Mouse (Mus musculus) right cerebral cortex, postnatal 36 days (tissue): ENCODE measurements around the gene Ranbp3.
"Not testable (repeated sequence)": the region's sequence is repeated elsewhere in the genome, so short reads cannot be mapped to it uniquely, and the experiment has no call there.

Experiments
- DNase-seq, 2 experiments: peaks; one replicate each; pipeline ENCODE4 v3.0.0; 2022; ENCODE audit warnings: low spot score in 2 of 2, mixed read lengths in 1 of 2

Ranbp3 gene

DNA sequence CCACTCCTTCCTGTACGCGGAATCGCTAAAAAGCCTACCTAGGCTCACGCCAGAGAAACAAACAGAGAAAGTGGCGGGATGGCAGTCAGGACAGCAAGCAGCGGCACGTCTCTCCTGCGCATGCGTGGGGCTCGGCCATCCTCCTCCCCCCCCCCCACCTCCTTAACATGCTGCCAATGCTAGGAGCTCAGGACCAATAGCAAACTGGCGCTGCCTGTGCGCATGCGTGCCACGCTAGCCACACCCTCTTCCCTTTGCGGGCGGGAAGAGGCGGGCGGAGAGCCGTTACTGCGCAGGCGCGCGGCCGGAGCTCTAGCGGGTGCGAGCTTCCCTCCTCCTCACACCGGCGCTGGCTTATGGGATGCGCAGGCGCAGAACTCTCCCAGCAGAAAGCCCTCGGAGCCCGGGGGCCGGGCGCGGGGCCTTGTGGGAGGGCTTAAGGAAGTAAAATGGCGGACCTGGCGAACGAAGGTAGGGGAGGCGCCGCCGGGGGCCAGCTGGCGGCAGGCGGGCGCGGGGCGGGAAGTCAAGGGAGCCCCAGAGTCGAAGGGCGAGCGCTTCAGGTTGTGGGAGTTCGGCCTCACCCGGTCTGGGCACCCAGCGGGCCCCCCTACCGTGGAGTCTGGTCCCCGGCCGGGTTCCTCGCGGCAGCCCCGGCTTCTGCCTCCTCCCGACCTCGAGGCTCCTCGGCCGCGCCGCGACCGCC is at the start of gene Ranbp3:
Gene Ranbp3 (plus strand): TSS at position 354 of the 706 bp plus-strand sequence.
- peak; percentile 99 for DNase-seq

DNA sequence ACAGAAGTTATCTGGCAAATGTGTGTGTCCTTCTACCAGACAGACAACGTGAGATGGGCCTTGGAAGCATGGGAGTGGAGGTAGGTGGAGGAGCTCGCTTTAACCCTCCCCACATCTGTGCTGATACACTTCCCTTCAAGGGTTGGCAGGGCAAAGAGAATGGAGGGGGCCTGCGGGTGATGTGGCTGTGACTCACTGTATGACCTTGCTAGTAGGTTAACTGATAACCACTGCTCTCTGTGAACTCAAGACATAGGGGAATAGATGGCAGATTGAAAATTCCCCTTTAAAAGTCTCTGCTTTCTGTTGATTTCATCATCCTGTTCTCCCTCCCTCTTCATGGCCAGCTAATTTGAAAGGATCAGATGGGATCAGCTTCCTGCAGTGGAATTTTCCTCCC is 47.6 kb upstream of the Ranbp3 start:
- no peak for DNase-seq

DNA sequence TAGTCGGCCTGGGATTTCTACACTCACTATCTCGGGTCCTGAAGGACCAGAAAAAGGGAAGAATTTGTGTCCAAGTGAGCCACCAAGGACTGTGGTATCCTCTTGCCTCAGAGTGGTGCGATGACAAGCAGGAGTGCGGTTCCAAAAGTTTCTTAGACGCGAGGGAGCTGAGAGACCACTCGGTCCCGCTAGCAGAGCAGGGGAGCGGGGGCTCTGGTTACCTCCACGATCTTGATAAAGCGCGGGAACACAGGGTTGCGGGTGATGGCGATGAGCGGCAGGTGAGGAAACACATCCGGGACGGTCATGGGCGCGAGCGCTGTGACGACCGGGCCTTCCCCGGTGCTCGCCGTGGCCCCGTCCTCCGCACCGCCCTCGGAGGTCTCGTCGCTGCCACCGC is 46.8 kb upstream of the Ranbp3 start:
- no peak for DNase-seq

DNA sequence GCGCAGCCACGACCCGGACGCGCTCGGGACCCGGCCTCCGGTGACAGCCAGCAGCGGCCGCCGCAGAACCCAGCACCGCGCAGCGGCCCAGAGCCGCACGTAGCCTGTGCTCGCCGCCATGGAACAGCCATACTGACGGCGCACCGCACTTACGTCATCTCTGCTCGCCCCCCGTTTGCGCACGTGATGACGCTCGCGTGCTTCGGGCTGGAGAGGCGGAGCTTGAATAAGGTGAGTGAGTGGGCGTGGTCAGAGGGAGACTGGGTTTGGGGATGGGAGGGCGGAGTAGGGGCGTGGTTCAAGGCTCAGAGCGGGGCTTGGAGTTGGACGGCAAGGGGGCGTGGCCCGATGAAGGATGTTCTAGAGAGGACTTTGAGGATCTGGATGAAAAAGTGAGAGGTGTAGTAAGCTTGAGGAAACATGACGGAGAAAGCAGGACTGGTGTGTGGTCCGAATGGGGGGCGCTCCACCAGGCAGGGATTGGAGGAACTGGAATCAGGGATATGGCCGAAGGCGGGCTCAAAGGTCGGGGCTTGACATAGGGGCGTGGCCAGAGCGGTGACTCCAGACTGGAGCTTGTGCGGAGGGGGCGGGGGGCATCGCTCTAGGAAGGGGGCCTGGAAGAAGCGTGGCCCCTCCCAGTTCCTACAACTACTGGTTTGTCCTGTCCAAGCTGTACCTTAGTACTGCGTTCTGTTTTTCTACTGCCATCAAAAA is 46.2 kb upstream of the Ranbp3 start, which contains the start of gene Lonp1:
Gene Lonp1 (minus strand): TSS at position 134 of the 717 bp plus-strand sequence.
- peak; percentile 94 for DNase-seq

DNA sequence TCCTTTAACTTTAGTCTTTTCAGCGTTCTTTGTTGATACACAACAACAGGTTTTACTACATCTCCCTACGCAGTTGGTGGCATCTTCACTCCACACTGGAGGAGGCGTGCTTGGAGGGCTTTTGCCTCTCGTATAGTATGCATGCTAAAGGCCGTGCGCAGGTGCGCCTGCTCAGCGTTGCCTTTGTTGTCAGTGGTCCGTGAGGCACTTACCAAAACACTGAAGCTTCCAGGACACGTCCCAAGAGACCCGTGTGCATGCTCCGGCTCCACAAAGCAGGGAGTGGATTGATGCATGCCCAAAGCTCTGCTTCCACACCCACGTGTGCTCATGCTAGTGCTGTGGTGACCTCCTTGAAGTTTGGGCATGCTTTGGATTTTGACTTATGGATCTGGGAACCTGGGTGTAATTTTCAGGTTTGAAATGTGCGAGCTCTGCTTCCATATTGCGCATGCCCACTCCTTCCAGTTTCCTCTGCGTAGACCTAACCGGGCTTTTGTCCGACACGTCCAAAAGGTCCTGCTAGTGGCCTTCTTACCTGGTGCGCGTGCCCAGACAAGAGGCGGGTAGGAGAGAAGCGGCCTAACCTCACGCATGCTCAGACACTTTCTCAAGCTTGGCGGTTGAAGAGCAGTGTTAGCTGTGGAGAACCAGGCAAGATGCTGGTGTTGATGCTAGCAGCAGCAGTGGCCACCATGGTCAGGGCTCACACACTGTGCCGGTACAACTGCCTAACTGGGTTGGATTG is 45.4 kb upstream of the Ranbp3 start, which contains the start of gene Catsperd:
Gene Catsperd (plus strand): TSS at position 614 of the 748 bp plus-strand sequence.
- no peak for DNase-seq

DNA sequence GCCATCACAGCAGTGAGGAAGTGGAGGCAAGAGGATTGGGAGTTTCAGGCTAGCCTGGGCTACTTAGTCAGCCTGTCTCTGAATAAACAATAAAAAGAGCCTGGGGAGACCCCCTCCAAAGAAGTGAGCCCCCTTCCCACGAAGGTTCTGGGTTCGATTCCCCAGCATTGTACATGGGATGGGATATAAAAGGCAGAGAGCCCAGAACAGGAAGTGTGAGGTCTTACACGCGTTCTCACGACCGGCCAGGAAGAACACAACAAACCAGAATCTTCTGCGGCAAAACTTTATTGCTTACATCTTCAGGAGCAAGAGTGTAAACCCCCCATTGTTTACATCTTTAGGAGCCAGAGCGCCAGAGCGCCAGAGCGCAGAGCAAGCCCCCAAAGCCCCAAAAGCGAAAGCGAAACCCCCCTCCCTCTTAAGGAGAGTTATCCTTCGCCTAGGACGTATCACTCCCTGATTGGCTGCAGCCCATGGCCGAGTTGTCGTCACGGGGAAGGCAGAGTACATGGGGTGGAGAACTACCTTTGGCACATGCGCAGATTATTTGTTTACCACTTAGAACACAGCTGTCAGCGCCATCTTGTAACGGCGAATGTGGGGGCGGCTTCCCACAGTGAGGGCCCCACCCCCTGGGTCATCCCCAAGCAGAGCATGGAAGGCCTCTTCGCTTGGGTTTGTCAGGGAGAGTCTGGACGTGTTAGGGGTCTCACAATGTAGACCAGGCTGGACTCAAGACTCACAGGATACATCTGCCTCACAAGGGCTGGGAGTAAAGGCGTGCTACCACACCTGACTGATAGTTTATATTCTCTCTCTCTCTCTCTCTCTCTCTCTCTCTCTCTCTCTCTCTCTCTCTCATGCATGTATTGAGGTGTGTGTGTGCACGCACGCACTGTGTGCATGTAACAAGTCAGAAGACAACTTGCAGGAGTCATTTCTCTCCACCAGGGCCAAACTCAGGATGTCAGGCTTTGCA is 43.0 kb upstream of the Ranbp3 start:
- DNase-seq, result not testable (repeated sequence)

DNA sequence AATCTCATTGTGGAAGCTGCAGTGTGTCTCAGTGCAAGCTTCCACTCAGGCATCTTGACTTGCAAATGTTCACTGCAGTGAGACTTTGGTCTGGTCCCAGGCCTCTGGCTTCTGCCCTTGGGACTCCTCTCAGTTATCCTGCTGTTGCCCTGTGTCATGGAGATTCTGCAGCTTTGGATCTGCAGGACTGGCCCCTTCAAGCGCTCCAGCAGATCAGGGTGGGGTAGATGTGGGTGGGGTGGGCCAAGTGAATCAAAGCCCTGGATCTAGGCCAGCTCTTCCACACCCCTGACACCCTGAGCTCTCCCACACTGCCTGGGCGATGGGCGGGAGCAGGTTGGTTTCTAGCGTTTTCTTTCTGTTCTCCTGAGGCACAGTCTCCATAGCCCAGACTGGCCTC is 41.3 kb upstream of the Ranbp3 start:
- no peak for DNase-seq

DNA sequence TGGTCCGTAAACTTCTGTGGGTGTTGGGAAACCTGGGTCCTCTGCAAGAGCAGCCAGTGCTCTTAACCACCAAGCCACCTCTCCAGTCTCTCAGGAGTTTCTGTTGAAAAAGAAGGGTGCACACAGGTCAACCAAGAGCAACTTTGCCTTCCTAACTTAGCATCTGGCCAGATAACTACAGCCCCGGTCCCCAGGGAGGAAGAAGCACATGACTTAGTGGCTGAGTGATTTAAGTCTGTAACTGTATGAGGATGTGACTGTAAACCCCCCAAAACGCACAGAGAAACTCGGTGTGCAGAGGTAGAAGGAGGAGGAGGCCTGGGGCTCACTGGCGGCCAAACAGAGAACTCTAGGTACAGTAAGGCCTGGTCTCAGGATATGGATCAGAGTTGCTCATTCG is 39.1 kb upstream of the Ranbp3 start:
- DNase-seq, result no peak

DNA sequence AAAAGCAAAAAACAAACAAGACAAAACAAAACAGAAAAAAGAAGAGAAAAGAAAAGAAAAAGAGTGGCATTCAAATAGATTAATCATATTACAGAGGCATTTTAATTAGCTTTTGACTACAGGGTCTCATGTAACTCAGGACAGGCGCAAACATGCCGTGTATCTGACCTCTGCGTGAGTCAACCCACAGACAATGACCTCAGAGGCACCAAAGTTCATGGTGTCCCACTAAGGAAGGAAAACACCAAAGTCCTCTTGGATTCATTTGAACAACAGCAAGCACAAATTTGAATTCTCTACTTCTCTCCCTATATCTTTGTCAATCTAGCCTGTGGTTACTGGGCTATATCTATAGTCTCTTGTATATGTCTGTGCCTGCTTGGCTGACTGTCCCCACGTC is 29.9 kb upstream of the Ranbp3 start:
- DNase-seq, result no peak

DNA sequence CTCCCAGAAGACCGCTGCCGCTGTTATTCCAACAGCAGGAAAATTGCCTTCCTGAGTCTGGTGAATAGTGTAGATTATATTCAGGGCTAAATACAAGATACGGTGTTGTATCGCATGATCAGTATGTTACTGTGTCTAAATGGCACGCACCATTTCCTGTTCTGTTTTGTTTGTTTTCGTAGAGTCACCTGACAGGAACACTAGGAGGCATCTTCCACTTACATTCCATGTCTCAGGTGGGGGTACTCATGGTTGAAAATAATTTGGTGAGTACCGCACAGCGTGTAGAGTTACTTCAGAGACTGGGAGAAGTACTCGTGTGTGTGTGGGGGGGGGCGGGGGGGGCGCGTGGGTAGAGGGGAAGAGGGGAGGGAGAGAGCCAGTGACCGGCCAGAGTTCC is 25.5 kb upstream of the Ranbp3 start:
- DNase-seq, result no peak

DNA sequence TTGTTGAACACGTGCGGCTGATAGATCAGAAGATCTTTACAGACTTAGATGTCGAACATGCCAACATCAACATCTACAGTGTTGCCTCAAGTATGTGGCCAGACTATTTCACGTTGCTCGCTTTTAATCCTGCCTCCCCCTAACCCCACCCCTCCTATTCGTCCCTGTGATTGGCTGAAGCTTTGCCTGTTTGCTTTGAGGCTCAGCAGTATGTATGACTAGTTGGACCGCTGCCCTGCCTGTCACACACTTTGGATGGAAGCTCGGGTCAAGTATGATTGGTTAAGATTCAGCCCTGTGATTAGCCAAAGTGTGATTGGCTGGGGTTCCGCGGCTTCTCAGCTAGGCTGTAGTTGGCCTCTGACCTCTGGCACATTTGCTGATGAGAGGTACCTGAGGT is 21.3 kb upstream of the Ranbp3 start:
- DNase-seq, result no peak

DNA sequence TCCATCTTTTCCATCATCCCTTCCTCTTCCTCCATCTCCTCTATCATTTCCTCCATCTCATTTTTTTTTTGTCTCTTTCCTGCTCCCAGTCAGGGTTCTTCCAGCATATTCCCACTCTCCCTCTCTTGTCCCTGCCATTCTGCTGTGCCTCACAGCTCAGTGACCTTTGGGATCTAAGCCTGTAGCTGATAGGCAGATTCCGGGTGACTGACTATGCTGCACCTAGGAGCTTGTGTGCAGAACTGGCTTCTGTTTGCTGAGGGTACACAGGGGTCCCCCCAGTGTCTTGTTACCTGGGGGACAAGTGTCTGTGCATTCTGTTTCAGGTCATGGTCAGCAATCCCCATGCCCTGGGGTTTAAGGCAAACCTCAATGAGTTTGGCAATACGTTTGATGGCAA is 18.3 kb upstream of the Ranbp3 start:
- no peak for DNase-seq

DNA sequence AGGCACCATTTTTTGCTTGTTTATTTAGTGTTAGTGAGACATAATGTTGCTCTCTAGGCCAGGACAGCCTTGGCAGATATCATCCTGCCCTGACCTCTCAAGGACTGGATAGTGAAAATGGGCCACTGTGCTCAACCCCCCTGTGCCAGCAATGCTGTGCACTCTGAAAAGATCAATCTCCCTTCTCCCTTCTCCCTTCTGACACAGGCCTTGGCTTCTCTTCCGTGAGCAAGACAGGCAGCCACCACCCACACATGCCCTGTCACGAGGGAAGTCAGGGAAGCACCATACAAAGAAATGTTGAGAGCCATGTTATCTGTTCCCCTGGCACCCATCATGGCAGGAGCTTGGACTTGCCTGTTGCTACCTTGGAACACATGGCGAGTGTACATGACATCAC is 17.8 kb upstream of the Ranbp3 start:
- no peak for DNase-seq

DNA sequence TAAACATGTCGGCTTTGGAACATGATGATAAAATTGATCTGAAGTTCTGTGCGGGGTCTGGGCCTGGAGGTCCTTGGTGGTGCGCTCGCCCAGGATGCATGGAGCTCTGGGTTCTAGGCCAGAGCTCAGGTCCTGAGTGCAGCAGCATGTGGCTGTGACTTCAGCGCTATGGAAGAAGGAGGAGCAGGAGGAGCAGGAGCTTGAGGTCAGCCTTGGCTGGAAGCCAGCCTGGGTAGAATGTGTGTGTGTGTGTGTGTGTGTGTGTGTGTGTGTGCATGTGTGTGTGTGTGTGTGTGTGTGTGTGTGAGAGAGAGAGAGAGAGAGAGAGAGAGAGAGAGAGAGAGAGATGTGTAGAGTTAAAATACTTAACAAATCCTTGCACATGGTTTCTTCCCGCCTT is 16.9 kb upstream of the Ranbp3 start:
- DNase-seq, result no peak

DNA sequence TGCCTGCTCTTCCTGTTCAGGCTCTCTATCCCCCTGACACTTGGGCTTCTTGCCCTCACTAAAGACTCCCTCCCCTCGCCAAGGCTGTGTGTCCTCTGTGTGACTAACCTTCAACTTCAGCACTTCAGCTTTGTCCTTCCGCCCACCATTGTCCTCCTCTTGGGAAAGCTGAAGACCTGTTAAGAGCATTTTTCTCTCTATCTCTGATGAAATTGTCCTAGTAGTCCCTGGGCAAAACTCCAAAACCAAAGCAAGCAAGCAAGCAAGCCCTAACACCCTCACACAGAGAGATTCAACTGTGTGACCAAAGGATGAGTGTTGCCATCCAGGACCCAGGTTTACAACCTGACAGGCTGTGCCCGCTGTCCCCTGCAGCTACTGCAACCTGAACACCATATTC is 9.4 kb upstream of the Ranbp3 start:
- no peak for DNase-seq

DNA sequence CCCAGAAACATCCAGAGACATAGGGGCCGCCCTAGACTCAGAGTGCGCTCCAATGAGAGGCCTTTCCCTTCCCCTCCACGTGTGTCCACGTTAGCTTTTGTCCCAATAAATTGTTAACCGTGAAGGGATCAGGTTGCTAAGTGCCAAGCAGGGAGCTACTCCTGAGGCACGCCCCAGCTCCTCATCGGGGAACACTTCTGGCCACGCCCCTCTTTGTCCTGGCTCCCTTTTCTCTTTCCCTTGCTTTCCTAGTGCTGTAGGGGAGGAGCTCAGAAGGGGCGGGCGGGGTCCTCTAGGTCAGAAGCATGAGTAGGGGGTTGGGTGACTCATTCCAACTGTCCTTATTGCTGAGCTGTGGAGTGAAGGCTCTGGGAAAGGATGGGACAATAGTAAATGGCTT is 8.8 kb upstream of the Ranbp3 start:
- DNase-seq, result no peak

DNA sequence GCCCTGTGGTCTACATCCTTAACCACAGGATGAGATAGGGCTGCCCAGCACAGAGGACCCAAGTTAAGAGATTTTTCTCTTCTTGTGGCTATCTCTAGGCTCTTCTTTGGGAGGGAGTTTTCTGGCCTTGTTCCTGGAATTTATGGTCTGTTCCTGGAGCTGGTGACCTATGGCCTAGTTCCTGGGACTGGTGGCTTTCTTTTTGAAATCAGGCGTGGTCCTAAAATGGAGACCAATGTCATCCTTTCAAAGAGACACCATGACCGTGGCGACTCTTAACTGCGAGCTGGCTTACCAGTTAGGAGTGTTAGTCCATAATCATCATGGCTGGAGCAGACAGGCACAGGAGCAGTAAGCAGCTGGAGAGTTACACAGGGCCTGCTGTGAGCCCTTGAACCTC is 6.7 kb upstream of the Ranbp3 start:
- no peak for DNase-seq

DNA sequence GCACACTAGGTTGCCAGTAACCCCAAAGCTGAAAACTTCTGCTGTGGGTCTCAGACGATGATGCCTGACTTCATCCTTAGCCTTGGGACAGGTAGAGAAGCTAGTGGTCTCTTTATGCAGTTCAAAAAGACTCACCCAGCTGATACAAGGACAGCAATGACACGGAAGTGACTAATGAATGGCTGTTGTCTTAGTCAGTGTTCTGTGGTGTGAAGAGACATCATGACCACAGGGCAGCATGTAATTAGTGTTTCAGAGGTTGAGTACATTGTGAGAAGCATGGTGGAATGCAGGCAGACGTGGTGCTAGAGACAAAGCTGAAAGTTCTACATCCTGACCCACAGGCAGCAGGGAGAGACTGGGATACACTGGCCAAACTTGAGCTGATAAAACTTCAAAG is 5.5 kb upstream of the Ranbp3 start:
- no peak for DNase-seq

DNA sequence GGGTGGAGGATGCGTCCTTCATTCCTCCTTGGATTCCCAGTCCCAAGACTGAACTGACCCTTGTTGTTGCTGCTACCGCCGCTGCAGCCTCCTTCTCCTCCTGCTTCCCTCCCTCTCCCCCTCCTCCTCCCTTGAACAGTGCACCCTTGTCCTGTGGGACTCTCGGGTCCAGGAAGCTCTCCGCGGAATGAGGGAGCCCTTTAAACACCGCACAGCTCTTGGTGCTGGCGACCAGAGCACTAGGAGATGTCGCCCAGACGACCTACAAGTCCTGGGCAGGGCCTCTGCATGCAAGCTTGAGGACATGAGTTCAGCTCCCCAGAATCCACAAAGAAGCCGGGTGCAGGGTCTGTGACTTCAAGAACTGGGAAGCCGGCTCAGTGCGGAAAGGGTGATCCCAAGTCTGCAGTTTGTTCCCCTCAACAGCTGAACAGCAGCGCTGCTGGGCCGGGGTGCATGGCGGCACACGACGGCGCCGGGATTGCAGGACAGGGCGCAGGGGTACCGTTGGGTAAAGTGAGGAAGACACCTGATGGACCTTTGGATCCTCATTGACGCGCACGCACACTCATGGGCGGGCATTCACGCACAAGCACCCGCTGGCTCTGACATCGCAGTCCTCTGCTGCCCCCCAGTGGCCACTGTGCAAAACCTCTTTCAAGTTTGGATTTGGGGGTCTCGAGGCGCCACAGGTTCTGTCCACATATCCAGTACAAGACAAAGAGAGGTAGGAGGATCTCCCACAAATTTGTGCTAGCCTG is 4.5 kb upstream of the Ranbp3 start:
- peak; percentile 60 to 68 for DNase-seq

DNA sequence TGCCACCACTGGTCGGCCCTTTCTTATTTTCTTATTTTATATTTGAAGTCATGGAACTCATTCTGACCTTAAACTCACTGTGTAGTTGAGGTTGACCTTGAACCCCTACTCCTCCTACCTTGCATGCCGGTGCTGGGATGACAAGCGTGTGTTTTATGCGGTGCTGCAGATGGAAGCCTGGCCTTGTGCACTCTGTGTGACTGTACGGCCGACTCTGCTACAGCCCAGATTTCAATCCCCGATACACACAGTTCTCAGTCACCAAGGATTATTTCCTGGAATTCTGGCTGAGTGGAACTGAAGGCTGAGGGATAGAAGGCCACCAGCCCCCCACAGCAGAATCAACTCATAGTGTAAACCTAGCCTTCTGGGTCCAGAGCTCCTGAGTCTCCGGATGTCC is 3.3 kb upstream of the Ranbp3 start:
- no peak for DNase-seq
